Mouse (Mus musculus): Measurements from ENCODE around the gene Wnt10b. TPM values are rescaled to one million over a fixed set of nuclear protein-coding genes. Genes with fewer than 3 reads are reported as not detected.

Wnt10b gene
- polyA plus RNA-seq, 1 experiment = not detected

DNA sequence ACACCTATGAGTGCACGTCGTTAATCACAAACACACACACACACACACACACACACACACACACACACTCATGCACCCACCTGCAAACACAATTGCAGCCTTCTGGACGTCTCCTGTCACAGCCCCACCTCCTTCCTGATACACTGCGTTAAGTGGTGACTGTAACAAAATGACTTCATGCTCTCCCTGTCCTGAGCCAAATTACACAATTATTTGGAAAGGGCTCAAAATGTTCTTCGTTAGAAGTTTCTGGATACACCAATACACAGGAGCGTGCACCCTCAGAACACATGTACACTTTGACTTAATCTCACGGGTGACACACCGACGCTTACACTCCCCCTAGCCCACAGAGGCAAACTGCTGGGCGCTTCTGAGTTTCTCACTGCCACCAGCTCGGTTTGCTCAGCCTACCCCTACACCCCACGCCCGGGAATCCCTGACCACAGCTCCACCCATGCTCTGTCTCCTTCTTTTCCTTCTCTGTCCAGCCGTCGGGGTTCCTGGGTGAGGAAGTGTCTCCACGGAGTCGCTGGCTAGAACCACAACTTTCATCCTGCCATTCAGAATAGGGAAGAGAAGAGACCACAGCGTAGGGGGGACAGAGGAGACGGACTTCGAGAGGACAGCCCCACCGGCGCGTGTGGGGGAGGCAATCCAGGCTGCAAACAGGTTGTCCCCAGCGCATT, 11.2 kb upstream of the Wnt10b start:
- H3K4me3 ChIP-seq (ENCODE audit: insufficient read depth, low read length) = no peak overlapping the region
- TF ChIP-seq POLR2A (IDR thresholded peaks at IDR 0.05; ENCODE audit: borderline replicate concordance, low read depth, low read length) (no peak), CTCF (IDR thresholded peaks at IDR 0.05; ENCODE audit: low read depth, low read length) (peak; percentile 29)
- no peaks in the 10 kb centered on the region for H3K4me1 ChIP-seq (ENCODE audit: control insufficient read depth, insufficient read depth, low read length)
- H3K27ac ChIP-seq (ENCODE audit: insufficient read depth, low read depth, low read length) = no peak overlapping the region

DNA sequence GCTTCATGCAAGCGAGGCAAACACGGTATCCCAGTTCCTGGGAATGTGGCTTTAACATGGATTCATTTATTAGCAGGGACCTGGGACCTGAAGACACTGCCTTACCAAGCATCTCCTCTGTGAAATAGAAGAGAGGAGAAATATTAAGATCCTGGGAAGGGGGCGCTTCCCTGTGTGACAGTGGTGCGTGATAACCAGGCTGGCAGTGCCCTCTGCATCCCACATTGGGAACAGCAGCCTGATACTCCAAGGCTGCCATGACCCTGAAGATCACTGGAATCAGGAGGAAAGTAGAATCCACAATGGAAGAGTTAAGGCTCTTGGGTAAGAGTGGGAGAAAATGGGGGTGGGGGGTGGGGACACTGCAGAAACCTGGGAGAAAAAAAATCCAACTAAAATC, 10.0 kb upstream of the Wnt10b start:
- Histone ChIP-seq H3K4me1 (ENCODE audit: control insufficient read depth, insufficient read depth, low read length) (no peaks in the 10 kb centered on the region), H3K27ac (ENCODE audit: insufficient read depth, low read depth, low read length) (no peak overlapping the region), H3K4me3 (ENCODE audit: insufficient read depth, low read length) (no peak overlapping the region)
- TF ChIP-seq POLR2A (IDR thresholded peaks at IDR 0.05; ENCODE audit: borderline replicate concordance, low read depth, low read length) (no peak), CTCF (IDR thresholded peaks at IDR 0.05; ENCODE audit: low read depth, low read length) (no peak)

DNA sequence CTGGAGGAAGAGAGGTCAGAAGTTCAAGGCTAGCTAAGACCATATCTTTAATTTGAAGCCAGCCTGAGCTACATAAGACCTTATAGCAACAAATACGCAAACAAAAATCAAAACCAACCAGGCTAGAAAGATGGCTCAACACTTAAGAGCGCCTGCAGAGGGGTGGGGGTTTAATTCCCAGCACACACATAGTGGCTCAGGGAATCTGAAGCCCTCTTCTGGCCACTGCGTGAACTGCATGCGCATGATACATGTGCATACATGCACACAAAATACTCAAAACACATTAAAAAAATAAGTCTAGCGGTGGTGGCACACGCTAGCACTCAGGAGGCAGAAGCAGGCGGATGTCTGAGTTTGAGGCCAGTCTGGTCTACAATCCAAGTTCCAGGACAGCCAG, 7.8 kb upstream of the Wnt10b start:
- TF ChIP-seq POLR2A (IDR thresholded peaks at IDR 0.05; ENCODE audit: borderline replicate concordance, low read depth, low read length) (no peak), CTCF (IDR thresholded peaks at IDR 0.05; ENCODE audit: low read depth, low read length) (peak; percentile 41; the same call in 1 of the 2 replicates)
- H3K27ac ChIP-seq (ENCODE audit: insufficient read depth, low read depth, low read length) = no peak overlapping the region

DNA sequence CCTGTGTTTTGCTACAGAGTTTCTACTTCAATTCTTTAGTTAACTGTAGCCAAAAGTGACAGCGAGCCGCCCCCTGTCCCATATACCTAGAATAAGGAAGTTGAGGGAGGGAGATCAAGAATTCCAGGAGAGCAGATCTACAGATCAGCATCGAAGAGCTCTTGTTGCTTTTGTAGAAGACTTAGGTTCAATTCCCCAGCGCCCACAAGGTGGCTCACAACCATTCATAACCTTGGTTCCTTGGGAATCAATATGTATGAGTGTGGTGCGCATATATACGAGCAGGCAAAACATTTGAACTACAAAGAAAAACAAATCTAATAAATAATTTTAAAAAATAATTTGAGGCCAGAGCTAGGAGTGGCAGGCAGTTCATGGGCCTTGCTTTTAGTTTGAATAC, 3.2 kb upstream of the Wnt10b start:
- TF ChIP-seq CTCF (IDR thresholded peaks at IDR 0.05; ENCODE audit: low read depth, low read length) (no peak), POLR2A (IDR thresholded peaks at IDR 0.05; ENCODE audit: borderline replicate concordance, low read depth, low read length) (no peak)
- Histone ChIP-seq H3K4me3 (ENCODE audit: insufficient read depth, low read length) (no peak overlapping the region), H3K27ac (ENCODE audit: insufficient read depth, low read depth, low read length) (no peak overlapping the region), H3K4me1 (ENCODE audit: control insufficient read depth, insufficient read depth, low read length) (0 out of 2 replicates have a peak, but pooled peaks cover 3% of the 10 kb centered on the region)

More for the DNA sequence above, 7.8 kb upstream of the Wnt10b start:
- Histone ChIP-seq H3K4me3 (ENCODE audit: insufficient read depth, low read length) (no peak overlapping the region), H3K4me1 (ENCODE audit: control insufficient read depth, insufficient read depth, low read length) (no peaks in the 10 kb centered on the region)

DNA sequence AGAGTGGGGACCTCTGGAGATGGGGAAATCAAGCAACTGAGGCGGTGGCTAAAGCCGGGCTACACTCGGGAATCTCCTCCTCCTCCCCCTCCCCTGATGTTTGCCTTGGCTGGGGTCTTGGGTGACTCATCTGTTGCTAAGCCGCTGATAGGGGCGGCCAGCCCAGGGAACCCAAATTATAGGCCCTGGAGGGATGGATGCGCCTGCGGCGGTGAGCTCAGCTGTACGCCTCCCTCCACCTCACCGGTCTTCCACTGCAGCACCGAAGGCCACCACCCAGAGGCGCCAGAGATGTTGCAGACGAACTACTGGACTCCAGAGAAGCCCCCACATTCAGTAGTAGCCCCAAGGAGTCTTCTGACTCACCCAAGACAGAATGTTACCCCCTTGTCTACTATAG, 2.6 kb upstream of the Wnt10b start:
- H3K4me1 ChIP-seq (ENCODE audit: control insufficient read depth, insufficient read depth, low read length) = 0 out of 2 replicates have a peak, but pooled peaks cover 3% of the 10 kb centered on the region
- no peak overlapping the region for H3K4me3 ChIP-seq (ENCODE audit: insufficient read depth, low read length)
- no peak for TF ChIP-seq POLR2A (IDR thresholded peaks at IDR 0.05; ENCODE audit: borderline replicate concordance, low read depth, low read length)
- no peak for TF ChIP-seq CTCF (IDR thresholded peaks at IDR 0.05; ENCODE audit: low read depth, low read length)
- H3K27ac ChIP-seq (ENCODE audit: insufficient read depth, low read depth, low read length) = no peak overlapping the region

DNA sequence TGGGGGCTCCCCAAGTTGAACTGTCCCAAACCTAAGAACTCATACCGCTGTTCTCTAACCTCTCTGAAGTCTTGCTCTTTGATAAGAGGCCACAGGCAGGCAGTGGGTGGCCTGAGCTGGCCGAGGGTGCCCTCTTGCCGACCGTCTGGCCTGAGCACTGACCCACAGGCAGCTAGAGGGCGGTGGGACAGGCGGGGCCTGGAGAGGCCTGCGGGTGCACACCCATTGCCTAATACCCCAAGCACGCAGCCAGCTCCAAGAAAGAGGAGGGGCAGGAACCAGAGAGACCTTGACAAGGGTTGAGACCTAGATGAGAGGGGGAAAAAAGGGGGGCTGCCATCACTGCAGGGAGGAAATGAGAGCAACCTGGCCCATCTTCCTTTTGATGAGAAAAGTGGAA, 2.1 kb upstream of the Wnt10b start:
- TF ChIP-seq CTCF (IDR thresholded peaks at IDR 0.05; ENCODE audit: low read depth, low read length) (no peak), POLR2A (IDR thresholded peaks at IDR 0.05; ENCODE audit: borderline replicate concordance, low read depth, low read length) (no peak)
- Histone ChIP-seq H3K27ac (ENCODE audit: insufficient read depth, low read depth, low read length) (no peak overlapping the region), H3K4me3 (ENCODE audit: insufficient read depth, low read length) (no peak overlapping the region), H3K4me1 (ENCODE audit: control insufficient read depth, insufficient read depth, low read length) (0 out of 2 replicates have a peak, but pooled peaks cover 3% of the 10 kb centered on the region)

DNA sequence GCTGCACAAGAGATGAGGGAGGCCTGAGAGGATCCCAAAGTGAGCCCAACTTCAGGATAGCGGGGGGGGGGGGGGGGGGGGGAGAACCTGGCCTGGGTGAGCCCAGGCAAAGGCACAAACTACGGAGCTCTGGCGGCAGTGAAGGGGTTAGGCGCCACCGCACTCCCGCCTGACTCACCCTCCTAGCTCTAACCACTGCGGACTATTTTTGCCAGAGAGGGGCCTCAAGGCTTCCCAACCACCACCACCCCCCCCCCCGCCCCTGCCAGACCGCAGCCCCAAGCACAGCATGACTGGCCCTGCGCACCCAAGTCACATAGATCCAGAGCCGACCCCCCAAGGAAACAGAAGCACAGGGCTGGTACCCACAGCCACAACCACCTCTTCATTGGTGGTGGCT, 856 bp upstream of the Wnt10b start:
- TF ChIP-seq POLR2A (IDR thresholded peaks at IDR 0.05; ENCODE audit: borderline replicate concordance, low read depth, low read length) = no peak
- TF ChIP-seq CTCF (IDR thresholded peaks at IDR 0.05; ENCODE audit: low read depth, low read length) = no peak
- no peak overlapping the region for H3K27ac ChIP-seq (ENCODE audit: insufficient read depth, low read depth, low read length)
- no peak overlapping the region for H3K4me3 ChIP-seq (ENCODE audit: insufficient read depth, low read length)
- H3K4me1 ChIP-seq (ENCODE audit: control insufficient read depth, insufficient read depth, low read length) = 0 out of 2 replicates have a peak, but pooled peaks cover 3% of the 10 kb centered on the region

DNA sequence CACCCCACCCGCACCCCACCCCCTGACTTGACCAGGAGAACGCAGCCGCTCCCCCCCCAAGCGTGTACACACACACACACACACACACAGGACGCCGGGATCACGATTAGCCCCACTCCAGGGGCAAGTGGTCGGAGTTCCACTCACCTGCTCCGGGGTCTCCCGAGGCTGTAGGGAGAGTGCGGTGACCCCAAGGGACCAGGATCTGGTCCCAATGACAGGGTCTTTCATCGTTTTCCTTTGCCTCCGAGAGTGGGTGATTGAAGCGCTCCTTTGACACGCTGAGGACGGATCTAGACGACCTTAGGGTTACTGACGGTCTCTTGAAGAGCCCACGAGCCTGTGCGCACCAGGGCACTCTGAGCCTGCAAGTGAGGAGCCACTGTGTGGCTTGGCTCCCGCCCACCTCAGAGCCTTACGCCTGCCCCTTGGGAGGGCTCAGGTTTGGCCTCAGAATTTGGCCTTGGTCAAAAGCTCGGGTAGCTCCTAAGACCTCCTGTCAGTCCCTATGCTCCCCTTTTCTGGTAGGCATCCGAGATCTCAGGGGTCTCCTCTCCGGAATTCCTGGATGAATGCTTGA, 331 bp upstream of the Wnt10b start:
- peak overlapping the region; percentile 15; the same call in 1 of the 2 replicates for H3K4me3 ChIP-seq (ENCODE audit: insufficient read depth, low read length)
- TF ChIP-seq CTCF (IDR thresholded peaks at IDR 0.05; ENCODE audit: low read depth, low read length) (no peak), POLR2A (IDR thresholded peaks at IDR 0.05; ENCODE audit: borderline replicate concordance, low read depth, low read length) (no peak)
- H3K4me1 ChIP-seq (ENCODE audit: control insufficient read depth, insufficient read depth, low read length) = 0 out of 2 replicates have a peak, but pooled peaks cover 3% of the 10 kb centered on the region

DNA sequence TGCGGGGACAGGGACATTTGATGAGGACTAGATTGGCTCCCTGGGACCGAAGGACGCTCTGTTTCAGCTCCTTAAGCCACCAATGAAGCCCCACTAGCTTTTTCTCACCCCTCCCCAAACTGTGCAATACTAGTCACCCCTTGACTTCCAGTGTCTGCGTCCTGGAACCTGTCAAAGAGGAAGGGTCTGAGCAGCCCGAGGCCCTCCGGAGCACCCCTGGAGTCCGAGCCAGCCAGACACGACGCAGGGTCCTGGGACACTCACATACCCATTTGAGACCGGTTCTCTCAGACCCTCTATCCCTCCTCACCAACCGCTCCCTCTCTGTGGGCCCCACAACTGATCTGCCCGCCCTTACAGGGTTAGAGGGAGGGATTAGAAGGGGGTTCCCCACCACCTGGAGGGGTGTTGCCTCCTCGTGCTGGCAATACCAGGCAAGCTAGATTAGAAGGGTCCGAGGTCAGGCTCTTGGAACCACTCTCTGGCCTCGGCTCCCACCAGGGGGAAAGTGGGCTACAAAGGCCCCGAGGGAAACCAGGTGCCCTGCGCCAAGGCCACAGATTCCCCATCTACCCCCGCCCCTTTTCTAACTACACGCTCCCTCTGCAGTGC, 839 bp downstream of the Wnt10b start:
- Histone ChIP-seq H3K27ac (ENCODE audit: insufficient read depth, low read depth, low read length) (no peak overlapping the region), H3K4me1 (ENCODE audit: control insufficient read depth, insufficient read depth, low read length) (0 out of 2 replicates have a peak, but pooled peaks cover 3% of the 10 kb centered on the region), H3K4me3 (ENCODE audit: insufficient read depth, low read length) (no peak overlapping the region)
- TF ChIP-seq POLR2A (IDR thresholded peaks at IDR 0.05; ENCODE audit: borderline replicate concordance, low read depth, low read length) (no peak), CTCF (IDR thresholded peaks at IDR 0.05; ENCODE audit: low read depth, low read length) (no peak)

More for the DNA sequence above, 331 bp upstream of the Wnt10b start:
- H3K27ac ChIP-seq (ENCODE audit: insufficient read depth, low read depth, low read length) = no peak overlapping the region
